Mouse (Mus musculus) c-Kit-positive CD71-negative TER-119-negative erythroid progenitor cells, embryonic 14.5 days (primary cell): ENCODE data around the gene Slc25a36.
A peak's percentile ranks its signal among the peaks of the same experiment; 100 is the strongest.

Source experiments
- DNase-seq: peaks from one replicate; pipeline ENCODE4 v3.0.0-alpha.2; 2013; ENCODE audit warnings: low read depth

The Slc25a36 gene

DNA sequence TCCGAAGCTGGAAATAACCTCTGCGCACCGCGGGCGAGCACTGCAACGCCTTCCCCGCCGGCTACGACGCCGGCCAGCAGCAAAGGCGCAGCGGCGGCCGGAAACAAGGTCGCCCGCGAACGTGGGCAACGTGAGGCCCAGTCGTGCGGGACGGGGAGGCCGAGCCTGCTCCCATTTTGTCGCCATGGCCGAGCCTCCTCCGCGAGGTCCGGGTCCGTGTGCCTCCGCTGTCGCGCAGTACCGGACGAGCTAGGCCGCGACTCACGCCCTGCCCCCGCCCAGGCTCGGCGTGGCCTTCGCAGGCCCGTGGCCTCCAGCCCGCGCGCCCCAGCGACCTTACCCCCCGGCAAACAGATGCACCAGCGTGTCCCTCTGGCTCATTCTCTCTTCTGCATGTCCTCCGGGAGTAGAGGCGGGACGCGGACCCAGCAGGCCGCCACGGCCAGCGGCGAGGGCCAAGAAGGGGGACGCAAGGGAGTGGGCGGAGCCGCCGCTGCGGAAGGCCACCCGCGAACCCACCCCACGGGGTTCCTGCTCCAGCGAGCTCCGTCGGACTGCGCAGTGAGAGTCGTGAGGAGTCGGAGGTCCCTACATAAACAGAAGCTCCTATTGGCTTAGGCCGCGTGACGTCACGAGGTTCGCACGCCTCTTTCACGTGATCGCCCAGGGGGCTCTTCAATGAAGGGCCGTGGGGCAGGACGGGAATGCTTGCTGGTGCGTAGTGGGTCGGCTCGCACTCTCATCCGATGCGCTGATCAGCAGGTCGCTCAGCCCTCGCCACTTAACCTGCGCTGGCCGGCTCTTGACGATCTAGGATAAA is at the start of gene Slc25a36:
Gene Slc25a36, minus strand, starts transcription at position 587 of the 820 bp plus-strand sequence.
- peak; percentile 97 for DNase-seq

DNA sequence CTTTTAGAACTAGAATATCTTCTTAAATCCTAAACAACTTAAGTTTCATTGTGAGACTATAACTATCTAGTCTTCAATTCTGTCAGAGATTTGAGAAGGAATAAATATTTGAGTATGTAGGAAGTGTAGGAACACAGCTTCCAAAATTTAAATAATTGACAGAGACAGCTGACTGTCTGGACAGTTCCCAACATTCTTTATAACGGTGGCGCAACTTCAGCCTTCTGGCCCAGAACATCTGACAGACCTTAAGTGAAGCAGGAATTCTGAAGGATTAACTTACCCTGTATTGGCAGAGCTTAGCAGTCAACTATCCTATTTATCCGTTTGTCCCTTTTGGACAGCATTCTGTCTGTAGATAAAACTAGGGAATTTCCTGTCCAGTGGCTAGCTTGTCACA is 47.5 kb upstream of the Slc25a36 start:
- no peak for DNase-seq

GRCm38 (mm10) chr9:97155981-97156380 is 45.0 kb upstream of the Slc25a36 start:
- DNase-seq, result no peak

- DNase-seq, result no peak
Measured at GRCm38 (mm10) chr9:97154956-97155355, 44.0 kb upstream of the Slc25a36 start.

DNA sequence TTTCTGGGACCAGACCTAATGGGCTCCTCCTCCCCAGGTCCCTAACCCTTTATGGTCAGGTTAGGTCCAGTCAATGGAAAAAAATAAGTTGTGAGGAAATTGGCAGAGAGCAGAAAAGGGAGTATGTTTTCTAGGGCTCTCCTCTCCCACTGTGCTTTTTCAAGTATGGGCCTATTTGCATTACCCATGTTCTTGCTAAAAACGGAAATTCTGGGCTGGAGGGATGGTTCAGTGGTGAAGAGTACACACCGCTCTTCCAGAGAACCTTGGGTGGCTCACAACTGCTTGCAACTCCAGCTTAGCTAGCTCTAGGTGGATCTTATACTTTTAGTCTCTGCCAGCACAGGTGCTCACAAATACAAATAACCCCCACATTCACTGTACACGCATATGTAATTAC is 42.0 kb upstream of the Slc25a36 start:
- no peak for DNase-seq

DNA sequence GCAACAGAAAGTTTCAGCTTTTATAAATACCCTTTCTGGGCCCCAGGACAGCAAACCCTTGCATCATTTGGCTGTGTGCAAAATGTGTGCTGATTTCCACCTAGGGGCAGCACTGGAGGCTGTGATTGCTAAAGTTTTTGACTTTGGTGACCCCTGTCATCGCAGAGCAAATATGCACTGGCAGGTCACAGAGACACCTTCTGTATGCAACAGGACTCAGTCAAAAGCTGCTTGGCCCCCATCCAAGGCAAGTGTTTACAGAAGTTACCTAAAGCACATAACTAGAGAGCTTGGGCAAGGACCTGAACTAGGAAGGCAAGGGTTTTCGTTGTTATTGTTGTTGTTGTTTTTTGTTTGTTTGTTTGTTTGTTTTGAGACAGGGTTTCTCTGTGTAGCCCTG is 36.3 kb upstream of the Slc25a36 start:
- DNase-seq, result no peak

DNA sequence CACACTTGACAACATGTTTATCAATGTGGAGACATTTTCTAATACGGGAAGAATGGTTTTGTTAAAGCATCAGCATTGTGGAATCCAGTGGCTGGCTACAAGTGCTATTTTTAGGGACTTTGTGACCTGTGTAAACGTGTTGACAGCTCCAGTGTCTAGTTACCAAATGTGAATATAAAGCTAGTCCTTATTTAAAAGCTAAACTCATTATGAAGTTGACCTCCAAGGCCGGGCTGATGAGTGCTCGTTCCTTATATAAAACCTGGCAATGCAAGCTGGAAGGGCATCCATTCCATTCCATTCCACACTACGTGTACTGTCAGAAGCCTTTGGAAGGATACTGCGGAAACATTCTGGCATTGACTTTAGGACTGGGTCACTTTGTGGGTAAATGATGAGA is 34.4 kb upstream of the Slc25a36 start:
- no peak for DNase-seq

GRCm38 (mm10) chr9:97143416-97143815 is 32.5 kb upstream of the Slc25a36 start:
- DNase-seq, result no peak

- no peak for DNase-seq
Measured at GRCm38 (mm10) chr9:97142558-97142957, 31.6 kb upstream of the Slc25a36 start.

DNA sequence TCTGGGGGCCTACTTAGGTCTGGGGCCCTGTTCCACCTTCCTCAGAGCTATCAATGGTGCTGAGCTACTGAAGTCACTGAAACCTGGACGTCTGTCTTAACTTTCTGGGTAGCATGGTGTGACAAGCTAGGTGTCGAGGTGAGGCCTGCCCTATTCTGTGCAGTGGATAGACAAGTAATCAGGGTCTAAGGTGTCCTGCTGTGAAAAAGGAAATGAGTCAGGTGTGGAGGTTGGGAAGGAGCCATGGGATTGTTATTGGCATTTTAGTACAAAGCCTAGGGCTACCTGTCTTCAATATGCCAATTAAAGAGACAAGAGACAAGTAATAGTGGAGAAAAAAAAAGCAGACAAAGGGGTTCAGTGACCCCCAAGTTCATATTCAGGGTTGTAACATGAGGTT is 30.8 kb upstream of the Slc25a36 start:
- no peak for DNase-seq

GRCm38 (mm10) chr9:97140145-97140932 is 29.4 kb upstream of the Slc25a36 start:
- DNase-seq, result no peak

GRCm38 (mm10) chr9:97137678-97138077 is 26.7 kb upstream of the Slc25a36 start:
- DNase-seq, result no peak

DNA sequence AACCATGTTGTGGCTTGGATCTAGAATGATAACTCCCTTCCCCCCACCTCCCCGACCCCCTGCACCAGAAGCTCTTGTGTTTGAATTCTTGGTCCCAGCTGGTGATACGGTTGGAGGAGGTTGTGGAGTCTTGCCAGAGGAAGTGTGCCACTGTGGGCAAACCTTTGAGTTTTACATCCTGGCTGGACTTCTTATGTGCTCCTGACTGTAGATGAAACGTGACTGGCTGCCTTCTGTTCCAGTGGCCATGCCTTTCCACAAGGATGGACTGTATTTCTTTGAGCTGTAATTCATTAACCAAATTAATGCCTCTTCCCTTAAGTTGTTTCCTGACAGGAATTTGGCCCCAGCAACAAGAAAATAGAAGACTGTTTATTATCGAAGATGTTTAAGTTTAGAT is 26.2 kb upstream of the Slc25a36 start:
- DNase-seq, result no peak

DNA sequence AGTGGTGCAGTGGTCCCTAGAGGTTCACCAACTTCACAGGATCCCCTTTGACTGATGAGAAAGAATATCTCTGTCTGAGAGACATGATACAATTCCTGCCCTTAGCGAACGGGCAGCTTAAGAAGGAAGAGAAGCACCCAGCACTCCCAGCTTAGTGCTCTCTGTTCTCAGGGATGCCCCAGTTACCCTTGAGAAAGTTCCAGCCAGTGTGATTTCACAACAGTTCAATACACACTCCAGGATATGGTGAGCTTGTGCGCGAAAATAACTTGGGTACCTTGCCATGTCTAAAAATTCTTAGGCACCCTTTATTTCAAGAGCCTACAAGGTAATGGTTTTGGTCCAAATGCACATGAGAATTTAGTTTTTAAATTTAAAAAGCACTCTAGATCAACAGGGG is 24.9 kb upstream of the Slc25a36 start:
- DNase-seq, result no peak

- DNase-seq, result no peak
Measured at GRCm38 (mm10) chr9:97133178-97133577, 22.2 kb upstream of the Slc25a36 start.

- no peak for DNase-seq
Measured at GRCm38 (mm10) chr9:97130001-97130400, 19.0 kb upstream of the Slc25a36 start.

GRCm38 (mm10) chr9:97123934-97124692 is 13.2 kb upstream of the Slc25a36 start:
- DNase-seq, result no peak

DNA sequence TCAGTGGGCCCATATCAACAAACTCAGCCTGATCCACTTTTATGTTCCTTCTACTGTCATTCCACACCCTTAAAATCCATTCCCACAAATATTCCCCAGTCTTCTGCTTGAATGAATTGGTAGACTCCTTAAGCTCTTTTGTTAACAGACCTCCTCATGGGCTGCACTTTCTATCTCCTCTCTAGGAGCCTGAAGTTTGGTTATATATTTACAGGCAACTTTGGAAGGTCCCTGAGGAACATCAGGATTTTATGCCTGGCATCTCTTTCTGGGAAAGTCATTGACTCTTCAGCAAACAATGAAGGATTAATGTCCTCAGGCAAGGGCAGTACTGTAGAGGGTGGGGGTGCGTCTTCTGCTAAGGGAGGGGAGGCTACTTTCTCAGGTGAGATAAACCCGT is 10.5 kb upstream of the Slc25a36 start:
- DNase-seq, result no peak

DNA sequence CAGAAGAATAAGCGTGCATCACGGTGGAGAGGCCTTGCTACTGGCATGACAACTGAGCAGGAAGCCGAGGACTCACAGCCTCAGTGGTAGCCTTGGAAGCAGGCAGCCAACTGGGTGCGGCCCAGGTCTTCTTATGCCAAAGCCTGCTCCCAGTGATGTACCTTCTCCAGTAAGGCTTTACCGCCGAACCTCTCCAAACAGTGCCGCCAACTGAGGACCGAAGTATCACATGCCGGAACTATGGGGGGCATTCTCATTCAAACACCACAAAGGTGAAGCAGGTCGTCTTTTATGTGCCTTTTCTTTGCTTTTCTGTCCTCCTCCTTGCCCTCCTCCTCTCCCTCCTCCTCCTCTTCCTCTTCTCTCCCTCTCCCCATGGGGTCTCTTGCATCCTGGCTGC is 3.3 kb upstream of the Slc25a36 start:
- DNase-seq, result no peak

DNA sequence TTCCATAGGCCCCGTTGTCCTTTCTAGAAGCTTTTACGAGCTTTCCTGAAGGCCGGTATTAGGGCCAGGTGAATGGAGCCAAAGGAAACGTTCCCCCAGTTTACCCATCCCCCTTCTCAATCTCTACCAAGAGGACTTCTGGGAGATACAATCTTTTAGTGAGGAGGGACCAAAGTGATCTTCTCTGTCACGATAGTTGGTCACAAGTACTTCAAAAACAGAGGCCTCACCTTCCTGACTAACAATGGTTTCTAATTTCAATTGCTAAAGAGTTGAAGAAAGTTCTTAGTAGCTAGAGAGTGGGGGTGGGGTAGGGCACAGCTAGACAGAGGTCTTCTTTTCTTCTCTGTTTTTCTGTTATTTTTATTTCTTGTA is 2.6 kb upstream of the Slc25a36 start:
- no peak for DNase-seq

DNA sequence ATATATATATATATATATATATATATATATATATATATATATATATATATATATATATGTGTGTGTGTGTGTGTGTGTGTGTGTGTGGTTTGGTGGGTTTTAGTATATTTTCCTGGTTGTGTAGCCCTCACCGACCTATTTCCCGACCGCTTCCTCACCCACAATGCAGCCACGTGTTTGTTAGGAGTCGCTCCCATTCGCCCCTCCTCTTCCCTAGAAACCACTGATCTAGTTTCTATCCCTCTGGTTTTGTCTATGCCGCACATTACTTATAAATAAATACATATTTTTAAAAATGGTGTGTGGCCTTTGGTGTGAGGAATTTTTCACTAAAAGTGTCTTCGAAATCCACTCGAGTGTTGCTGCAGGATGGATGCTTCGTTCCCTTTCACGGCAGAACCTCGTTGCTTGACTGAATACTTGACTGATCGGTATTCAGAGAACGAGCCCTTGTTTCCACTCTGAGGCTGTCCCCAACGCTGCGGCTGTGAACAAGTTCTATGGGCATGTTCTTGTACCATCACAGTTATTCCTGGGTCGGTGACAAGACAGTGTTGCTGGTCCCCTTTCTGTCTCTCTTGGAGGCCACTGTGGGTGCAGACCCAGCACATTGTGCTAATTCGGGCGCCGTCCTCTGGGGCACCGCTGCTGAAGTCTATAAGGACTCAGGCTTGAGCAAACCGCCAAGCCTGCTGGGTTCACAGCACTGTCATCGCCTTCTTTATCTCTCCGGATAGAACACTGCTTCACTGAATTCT is 2.0 kb upstream of the Slc25a36 start:
- DNase-seq, result no peak

DNA sequence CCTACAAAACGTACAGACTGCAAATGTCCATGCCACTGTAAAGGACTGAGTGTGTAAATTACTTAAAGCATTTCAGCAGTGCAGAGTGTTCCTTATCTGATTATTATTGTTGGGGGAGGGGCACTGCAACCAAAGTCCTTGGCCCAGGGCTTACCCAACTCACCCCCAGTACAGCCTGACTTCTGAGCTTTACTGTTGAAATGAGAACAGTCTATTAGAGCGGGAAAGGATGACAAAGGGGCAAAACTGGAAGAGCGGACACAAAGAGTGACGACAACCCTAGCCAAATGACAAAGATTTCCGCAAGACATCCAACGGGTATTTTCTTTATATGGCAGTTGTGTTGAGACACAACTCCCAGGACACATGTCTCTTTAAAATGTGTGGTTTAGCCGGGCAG is 1.3 kb upstream of the Slc25a36 start:
- no peak for DNase-seq
